Mouse (Mus musculus): Measurements from ENCODE around the gene Klhl9. TPM values are rescaled to one million over a fixed set of nuclear protein-coding genes. Genes with fewer than 3 reads are reported as not detected.
A peak's percentile ranks its signal among the peaks of the same experiment; 100 is the strongest.
"Not testable (repeated sequence)": the region's sequence is repeated elsewhere in the genome, so short reads cannot be mapped to it uniquely, and the experiment has no call there.

Gene Klhl9
- polyA plus RNA-seq, 1 experiment from 2014 or later: 90.3 TPM

DNA sequence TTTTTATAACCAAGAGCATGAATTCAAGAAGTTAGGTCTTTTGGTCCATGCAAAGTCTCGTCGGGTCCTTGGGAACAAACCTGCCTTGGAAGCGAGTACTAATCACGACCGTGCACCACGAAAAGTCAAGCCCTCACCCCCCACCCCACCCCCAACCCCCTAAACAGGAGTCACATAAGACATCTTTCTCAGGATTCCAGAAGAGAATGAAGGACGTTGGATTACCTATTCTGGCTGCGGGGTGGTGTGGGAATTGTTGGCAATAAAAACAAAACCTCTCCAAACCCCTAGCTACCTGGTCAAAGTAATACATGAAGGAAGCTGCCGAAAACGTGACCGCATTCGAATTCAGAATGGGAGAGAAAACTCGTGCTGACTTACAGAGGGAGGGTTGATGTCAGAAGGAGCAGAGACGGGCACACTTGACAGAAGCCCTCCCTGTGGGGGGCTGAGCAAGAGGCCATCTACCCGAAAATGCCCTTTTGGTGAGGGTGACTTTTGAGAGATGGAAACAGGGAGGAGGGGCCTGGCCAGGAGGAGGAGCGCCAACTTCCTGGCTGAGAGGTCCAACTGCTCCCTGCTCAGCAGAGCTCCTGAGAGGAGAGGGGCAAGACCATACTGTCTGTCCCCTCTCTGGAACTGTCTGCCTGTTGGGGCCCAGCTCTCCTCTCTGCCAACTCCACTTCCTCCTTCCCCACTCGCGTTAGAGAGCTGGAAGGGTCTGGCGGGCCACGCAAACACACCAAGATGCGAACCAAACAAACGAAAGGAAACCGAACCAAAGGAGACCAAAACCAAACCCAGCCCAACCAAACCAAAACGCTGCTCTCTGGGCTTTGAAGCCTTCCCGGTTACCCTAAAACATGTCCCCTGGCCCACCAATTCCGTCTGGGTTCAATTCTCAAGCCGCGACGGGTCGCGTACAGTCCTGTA is 34.6 kb upstream of the Klhl9 start:
- Histone ChIP-seq H3K9ac (ENCODE audit: low read depth, low read length) (peak overlapping the region; percentile 58), H3K27ac (ENCODE audit: low read depth, low read length) (peak overlapping the region; percentile 79), H3K4me2 (ENCODE audit: low read length) (peak overlapping the region; percentile 84), H3K4me3 (ENCODE audit: low read length) (peak overlapping the region; percentile 47)
- not testable (repeated sequence) for H3K27me3 ChIP-seq (replicated peaks; ENCODE audit: control insufficient read depth, insufficient read depth, low read length); ATAC-seq; H3K36me3 ChIP-seq (ENCODE audit: control insufficient read depth, insufficient read depth, low read length); H3K9me3 ChIP-seq (ENCODE audit: control insufficient read depth, low read length); H3K4me1 ChIP-seq (ENCODE audit: control insufficient read depth, insufficient read depth, low read depth, low read length)
- WGBS: 13% methylated on average over 28 of the region's 31 CpGs

- not testable (repeated sequence) for H3K9me3 ChIP-seq (ENCODE audit: control insufficient read depth, low read length); H3K27me3 ChIP-seq (replicated peaks; ENCODE audit: control insufficient read depth, insufficient read depth, low read length); ATAC-seq; H3K4me3 ChIP-seq (ENCODE audit: low read length); H3K27ac ChIP-seq (ENCODE audit: low read depth, low read length); H3K9ac ChIP-seq (ENCODE audit: low read depth, low read length); H3K36me3 ChIP-seq (ENCODE audit: control insufficient read depth, insufficient read depth, low read length); H3K4me1 ChIP-seq (ENCODE audit: control insufficient read depth, insufficient read depth, low read depth, low read length); H3K4me2 ChIP-seq (ENCODE audit: low read length)
- 73% methylated on average over 12 of the region's 15 CpGs for WGBS
These were observed 32.6 kb upstream of the Klhl9 start, which contains the start of gene Gm13271 for GRCm38 (mm10) chr4:88754818-88755340. TSS of gene Gm13271 (plus strand) at chr4:88754868.

- ATAC-seq: no peak
- Histone ChIP-seq H3K36me3 (ENCODE audit: control insufficient read depth, insufficient read depth, low read length) (no peaks in the 10 kb centered on the region), H3K4me1 (ENCODE audit: control insufficient read depth, insufficient read depth, low read depth, low read length) (no peaks in the 10 kb centered on the region), H3K4me2 (ENCODE audit: low read length) (no peak overlapping the region), H3K27ac (ENCODE audit: low read depth, low read length) (no peak overlapping the region), H3K27me3 (replicated peaks; ENCODE audit: control insufficient read depth, insufficient read depth, low read length) (no peaks in the 10 kb centered on the region), H3K9ac (ENCODE audit: low read depth, low read length) (no peak overlapping the region), H3K4me3 (ENCODE audit: low read length) (no peak overlapping the region), H3K9me3 (ENCODE audit: control insufficient read depth, low read length) (no peaks in the 10 kb centered on the region)
- 57% methylated on average over 6 of the region's 6 CpGs for WGBS
These were observed 27.7 kb upstream of the Klhl9 start for GRCm38 (mm10) chr4:88749926-88750325.

- H3K9ac ChIP-seq (ENCODE audit: low read depth, low read length): no peak overlapping the region
- no peaks in the 10 kb centered on the region for H3K27me3 ChIP-seq (replicated peaks; ENCODE audit: control insufficient read depth, insufficient read depth, low read length)
- no peaks in the 10 kb centered on the region for H3K9me3 ChIP-seq (ENCODE audit: control insufficient read depth, low read length)
- H3K4me1 ChIP-seq (ENCODE audit: control insufficient read depth, insufficient read depth, low read depth, low read length): no peaks in the 10 kb centered on the region
- WGBS: 81% methylated on average over 3 of the region's 3 CpGs
- ATAC-seq: no peak
- H3K4me3 ChIP-seq (ENCODE audit: low read length): no peak overlapping the region
- no peak overlapping the region for H3K4me2 ChIP-seq (ENCODE audit: low read length)
- no peak overlapping the region for H3K27ac ChIP-seq (ENCODE audit: low read depth, low read length)
- no peaks in the 10 kb centered on the region for H3K36me3 ChIP-seq (ENCODE audit: control insufficient read depth, insufficient read depth, low read length)
These were observed 21.9 kb upstream of the Klhl9 start for GRCm38 (mm10) chr4:88744207-88744606.

GRCm38 (mm10) chr4:88742771-88743371 is 20.6 kb upstream of the Klhl9 start:
- Histone ChIP-seq H3K4me2 (ENCODE audit: low read length) (no peak overlapping the region), H3K9ac (ENCODE audit: low read depth, low read length) (no peak overlapping the region; the same call in 1 of the 2 replicates), H3K36me3 (ENCODE audit: control insufficient read depth, insufficient read depth, low read length) (no peaks in the 10 kb centered on the region), H3K27me3 (replicated peaks; ENCODE audit: control insufficient read depth, insufficient read depth, low read length) (no peaks in the 10 kb centered on the region), H3K27ac (ENCODE audit: low read depth, low read length) (no peak overlapping the region), H3K4me1 (ENCODE audit: control insufficient read depth, insufficient read depth, low read depth, low read length) (no peaks in the 10 kb centered on the region), H3K9me3 (ENCODE audit: control insufficient read depth, low read length) (no peaks in the 10 kb centered on the region), H3K4me3 (ENCODE audit: low read length) (no peak overlapping the region)
- 80% methylated on average over 7 of the region's 7 CpGs for WGBS
- ATAC-seq: no peak

DNA sequence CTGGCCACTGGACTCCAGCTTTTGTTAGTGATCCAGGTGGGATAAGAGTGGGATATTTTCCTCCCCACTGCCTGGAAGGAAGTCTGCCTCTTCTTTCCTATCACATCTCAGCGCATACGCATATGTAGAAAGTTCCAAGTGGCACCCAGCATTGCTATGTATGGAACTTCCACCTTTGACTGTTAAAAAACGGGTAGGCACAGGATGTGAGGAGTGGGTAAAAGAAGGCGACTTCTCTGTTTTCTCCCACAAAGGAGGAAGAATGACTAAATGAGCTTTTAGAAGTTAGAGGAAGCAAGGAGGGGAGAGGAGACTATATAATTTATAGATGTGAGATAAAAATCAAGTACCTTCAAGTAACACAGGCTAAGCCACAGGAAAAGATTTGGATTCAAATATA is 19.2 kb upstream of the Klhl9 start:
- no peak for ATAC-seq
- Histone ChIP-seq H3K27me3 (replicated peaks; ENCODE audit: control insufficient read depth, insufficient read depth, low read length) (no peaks in the 10 kb centered on the region), H3K27ac (ENCODE audit: low read depth, low read length) (no peak overlapping the region), H3K9ac (ENCODE audit: low read depth, low read length) (no peak overlapping the region), H3K4me3 (ENCODE audit: low read length) (no peak overlapping the region), H3K36me3 (ENCODE audit: control insufficient read depth, insufficient read depth, low read length) (no peaks in the 10 kb centered on the region), H3K4me1 (ENCODE audit: control insufficient read depth, insufficient read depth, low read depth, low read length) (no peaks in the 10 kb centered on the region), H3K4me2 (ENCODE audit: low read length) (no peak overlapping the region), H3K9me3 (ENCODE audit: control insufficient read depth, low read length) (no peaks in the 10 kb centered on the region)
- 93% methylated on average over 4 of the region's 4 CpGs for WGBS

- 92% methylated on average over 6 of the region's 6 CpGs for WGBS
- Histone ChIP-seq H3K9ac (ENCODE audit: low read depth, low read length) (no peak overlapping the region), H3K4me1 (ENCODE audit: control insufficient read depth, insufficient read depth, low read depth, low read length) (no peaks in the 10 kb centered on the region), H3K27ac (ENCODE audit: low read depth, low read length) (no peak overlapping the region), H3K27me3 (replicated peaks; ENCODE audit: control insufficient read depth, insufficient read depth, low read length) (no peaks in the 10 kb centered on the region), H3K4me3 (ENCODE audit: low read length) (no peak overlapping the region), H3K4me2 (ENCODE audit: low read length) (no peak overlapping the region), H3K9me3 (ENCODE audit: control insufficient read depth, low read length) (no peaks in the 10 kb centered on the region), H3K36me3 (ENCODE audit: control insufficient read depth, insufficient read depth, low read length) (no peaks in the 10 kb centered on the region)
- ATAC-seq: no peak
These were observed 16.8 kb upstream of the Klhl9 start for GRCm38 (mm10) chr4:88739036-88739435.

GRCm38 (mm10) chr4:88738480-88738879 is 16.2 kb upstream of the Klhl9 start:
- no peaks in the 10 kb centered on the region for H3K36me3 ChIP-seq (ENCODE audit: control insufficient read depth, insufficient read depth, low read length)
- H3K27me3 ChIP-seq (replicated peaks; ENCODE audit: control insufficient read depth, insufficient read depth, low read length): no peaks in the 10 kb centered on the region
- H3K27ac ChIP-seq (ENCODE audit: low read depth, low read length): no peak overlapping the region
- H3K4me2 ChIP-seq (ENCODE audit: low read length): no peak overlapping the region
- H3K9ac ChIP-seq (ENCODE audit: low read depth, low read length): no peak overlapping the region
- no peaks in the 10 kb centered on the region for H3K9me3 ChIP-seq (ENCODE audit: control insufficient read depth, low read length)
- H3K4me3 ChIP-seq (ENCODE audit: low read length): no peak overlapping the region
- no peaks in the 10 kb centered on the region for H3K4me1 ChIP-seq (ENCODE audit: control insufficient read depth, insufficient read depth, low read depth, low read length)
- no peak for ATAC-seq
- WGBS: 5% methylated on average over 2 of the region's 2 CpGs

DNA sequence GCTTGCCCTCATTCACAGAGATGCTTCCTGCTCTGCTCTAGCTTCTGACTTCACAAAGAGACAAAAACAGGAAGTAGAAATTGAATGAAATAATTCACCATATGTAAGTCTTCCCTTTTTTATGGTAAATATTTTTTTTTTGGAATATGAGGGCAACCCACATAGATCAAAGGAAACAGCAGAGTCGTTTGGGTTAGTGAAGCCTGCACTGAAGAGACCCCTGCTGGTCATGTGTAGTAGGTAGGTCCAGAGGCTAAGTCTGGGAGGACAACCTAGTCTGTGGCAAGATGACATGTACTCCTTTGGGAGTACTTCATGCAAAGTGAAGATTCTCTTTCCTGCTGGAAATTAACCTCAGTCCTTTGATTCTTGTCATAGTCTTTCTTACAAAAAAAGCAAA is 5.1 kb upstream of the Klhl9 start:
- no peaks in the 10 kb centered on the region for H3K4me1 ChIP-seq (ENCODE audit: control insufficient read depth, insufficient read depth, low read depth, low read length)
- no peaks in the 10 kb centered on the region for H3K9me3 ChIP-seq (ENCODE audit: control insufficient read depth, low read length)
- 0% methylated on average over 1 of the region's 1 CpGs for WGBS
- H3K27me3 ChIP-seq (replicated peaks; ENCODE audit: control insufficient read depth, insufficient read depth, low read length): no peaks in the 10 kb centered on the region
- H3K36me3 ChIP-seq (ENCODE audit: control insufficient read depth, insufficient read depth, low read length): no peaks in the 10 kb centered on the region
- H3K9ac ChIP-seq (ENCODE audit: low read depth, low read length): no peak overlapping the region
- H3K27ac ChIP-seq (ENCODE audit: low read depth, low read length): no peak overlapping the region
- no peak overlapping the region for H3K4me3 ChIP-seq (ENCODE audit: low read length)
- ATAC-seq: no peak
- H3K4me2 ChIP-seq (ENCODE audit: low read length): no peak overlapping the region
